Comparison of ENCODE assay signal across 8 mouse cellular contexts in the genomic region with DNA sequence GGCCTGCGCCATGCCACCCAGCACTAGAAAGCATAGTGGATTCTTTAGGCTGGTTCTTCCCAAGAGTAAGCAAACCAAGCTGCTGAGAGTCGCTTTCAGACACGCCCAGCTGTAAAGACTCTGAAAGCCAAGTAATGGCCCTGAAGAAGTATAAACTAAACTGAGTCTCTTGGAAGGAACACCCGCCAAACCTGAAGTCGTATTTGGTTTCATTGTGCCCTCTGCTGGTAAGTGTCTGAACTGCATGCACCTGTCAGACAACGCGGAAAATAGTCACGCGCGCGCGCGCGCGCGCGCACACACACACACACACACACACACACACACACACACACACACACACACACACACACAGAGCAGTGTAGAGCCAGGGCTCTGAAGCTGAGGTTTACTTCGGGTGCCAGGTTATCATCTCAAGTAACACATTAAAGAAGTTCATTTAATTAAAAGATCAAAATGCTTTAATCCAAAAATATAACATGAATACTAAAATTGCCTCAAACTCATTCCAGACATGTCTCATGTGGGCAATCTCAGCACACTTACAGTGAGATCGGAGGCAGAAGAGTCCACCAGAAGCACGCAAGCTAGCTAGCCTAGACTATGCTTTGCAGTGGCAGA. TPM values are rescaled to one million over a fixed set of nuclear protein-coding genes. Genes with fewer than 3 reads are reported as not detected.
A peak's percentile ranks its signal among the peaks of the same experiment; 100 is the strongest.
DNase-seq lines count a peak whose midpoint lies in the region; ATAC-seq and TF ChIP-seq lines count a peak whose summit lies in the region.

No protein-coding gene starts in this region.

- peak; percentile 79 for TF ChIP-seq CTCF in cerebellum, adult 2 months (IDR thresholded peaks at IDR 0.05; ENCODE audit: borderline replicate concordance, insufficient read depth, low read depth, low read length)

- intact Hi-C loops in heart, postnatal 25 days (cut with DNase I) = loop anchor here (1.0 to 5.0 kb wide), 3 partner anchors 154 to 1023 kb away; no protein-coding TSS in a partner anchor

- H3K9me3 ChIP-seq in intestine, embryonic 14.5 days (ENCODE audit: control insufficient read depth, low read length) = no peaks in the 10 kb centered on the region
- H3K9me3 ChIP-seq in limb, embryonic 11.5 days (ENCODE audit: control insufficient read depth, low read length) = no peaks in the 10 kb centered on the region
- no peaks in the 10 kb centered on the region for H3K9me3 ChIP-seq in midbrain, embryonic 16.5 days (replicated peaks; ENCODE audit: control insufficient read depth, low read length, poor library complexity, severe bottlenecking)

- H3K4me2 ChIP-seq in intestine, embryonic 14.5 days (ENCODE audit: low read length) = peak overlapping the region; percentile 5; the same call in 1 of the 2 replicates
- H3K4me2 ChIP-seq in limb, embryonic 11.5 days (ENCODE audit: low read depth, severe bottlenecking) = no peak overlapping the region
- peak overlapping the region; percentile 33; the same call in 1 of the 2 replicates for H3K4me2 ChIP-seq in midbrain, embryonic 16.5 days (ENCODE audit: low read length)

- H3K4me1 ChIP-seq in cerebellum, adult 2 months (ENCODE audit: control insufficient read depth, insufficient read depth, low read length) = peaks cover 3% of the 10 kb centered on the region; the same call in 1 of the 2 replicates
- peaks cover 9% of the 10 kb centered on the region; the same call in 1 of the 2 replicates for H3K4me1 ChIP-seq in intestine, embryonic 14.5 days (replicated peaks; ENCODE audit: control insufficient read depth, insufficient read depth, low read length)
- H3K4me1 ChIP-seq in limb, embryonic 11.5 days (ENCODE audit: control insufficient read depth, insufficient read depth, low read length) = peaks cover 4% of the 10 kb centered on the region
- H3K4me1 ChIP-seq in midbrain, embryonic 16.5 days (ENCODE audit: control insufficient read depth, insufficient read depth, low read length) = peaks cover 10% of the 10 kb centered on the region

- H3K27me3 ChIP-seq in cerebellum, adult 2 months (ENCODE audit: control insufficient read depth, insufficient read depth, low read length) = no peaks in the 10 kb centered on the region
- no peaks in the 10 kb centered on the region for H3K27me3 ChIP-seq in intestine, embryonic 14.5 days (replicated peaks; ENCODE audit: control insufficient read depth, insufficient read depth, low read length)
- H3K27me3 ChIP-seq in limb, embryonic 11.5 days (ENCODE audit: control insufficient read depth, insufficient read depth, low read length) = no peaks in the 10 kb centered on the region
- H3K27me3 ChIP-seq in midbrain, embryonic 16.5 days (ENCODE audit: control insufficient read depth, insufficient read depth, low read depth, low read length) = no peaks in the 10 kb centered on the region

- no peak for TF ChIP-seq POLR2A in cerebellum, adult 2 months (IDR thresholded peaks at IDR 0.05; ENCODE audit: borderline replicate concordance, insufficient read depth, low read length)

- H3K4me3 ChIP-seq in cerebellum, adult 2 months (replicated peaks; ENCODE audit: insufficient read depth, low read depth, low read length) = no peak overlapping the region
- no peak overlapping the region for H3K4me3 ChIP-seq in intestine, embryonic 14.5 days (ENCODE audit: low read depth, low read length)
- H3K4me3 ChIP-seq in limb, embryonic 11.5 days (ENCODE audit: low read depth, low read length) = no peak overlapping the region
- no peak overlapping the region for H3K4me3 ChIP-seq in midbrain, embryonic 16.5 days (ENCODE audit: low read depth, low read length)

- no peaks in the 10 kb centered on the region for H3K36me3 ChIP-seq in intestine, embryonic 14.5 days (ENCODE audit: control insufficient read depth, insufficient read depth, low read length)
- H3K36me3 ChIP-seq in limb, embryonic 11.5 days (ENCODE audit: control insufficient read depth, insufficient read depth, low read length) = no peaks in the 10 kb centered on the region
- no peaks in the 10 kb centered on the region for H3K36me3 ChIP-seq in midbrain, embryonic 16.5 days (ENCODE audit: control insufficient read depth, insufficient read depth, low read length)

- DNase-seq in heart, adult 11 months = peak; percentile 93
- DNase-seq in heart, postnatal 25 days (ENCODE audit: low spot score) = no peak
- peak; percentile 68 to 78 for DNase-seq in cerebellum, adult 2 months
- DNase-seq in frontal cortex, postnatal 36 days (ENCODE audit: low spot score in 2 of 2) = peak; percentile 84 to 86
- peak; percentile 89 for DNase-seq in intestine, embryonic 14.5 days (ENCODE audit: low spot score)
- DNase-seq in limb, embryonic 11.5 days (ENCODE audit: low spot score) = peak; percentile 85
- DNase-seq in spleen, postnatal 36 days (ENCODE audit: low spot score in 2 of 2) = peak; percentile 52 to 64

- no peak overlapping the region for H3K9ac ChIP-seq in intestine, embryonic 14.5 days (ENCODE audit: low read length)
- H3K9ac ChIP-seq in limb, embryonic 11.5 days (ENCODE audit: low read length) = no peak overlapping the region
- no peak overlapping the region for H3K9ac ChIP-seq in midbrain, embryonic 16.5 days (ENCODE audit: low read depth, low read length)

- peak; percentile 49; the same call in 1 of the 2 replicates for ATAC-seq in intestine, embryonic 14.5 days (replicated peaks; ENCODE audit: low FRiP score, low TSS enrichment, low read depth)
- no peak for ATAC-seq in limb, embryonic 11.5 days (ENCODE audit: insufficient number of reproducible peaks, low FRiP score, low TSS enrichment, low read depth)
- no peak for ATAC-seq in midbrain, embryonic 16.5 days

- WGBS in cerebellum, adult 2 months = 23% methylated on average over 13 of the region's 20 CpGs
- WGBS in intestine, embryonic 14.5 days = 10% methylated on average over 20 of the region's 20 CpGs
- 14% methylated on average over 20 of the region's 20 CpGs for WGBS in limb, embryonic 11.5 days
- WGBS in midbrain, embryonic 16.5 days = 13% methylated on average over 20 of the region's 20 CpGs

- no peak overlapping the region for H3K27ac ChIP-seq in cerebellum, adult 2 months (ENCODE audit: insufficient read depth, low read length)
- no peak overlapping the region for H3K27ac ChIP-seq in intestine, embryonic 14.5 days (ENCODE audit: low read depth)
- no peak overlapping the region for H3K27ac ChIP-seq in limb, embryonic 11.5 days (replicated peaks; ENCODE audit: low read depth, low read length)
- H3K27ac ChIP-seq in midbrain, embryonic 16.5 days (ENCODE audit: low read length) = no peak overlapping the region

RNA-seq across cellular contexts. Expression of a gene that starts 3.6 kb away (rescaled TPM):
- total RNA-seq in heart, postnatal 25 days (2021) = 100 to 1,000 TPM; 119 to 132 TPM
- polyA plus RNA-seq in cerebellum, adult 2 months (2012; rRNA removed) = 163 and 177 TPM in 2 replicates
- polyA plus RNA-seq in intestine, embryonic 14.5 days (2014; fragmentation: Nextera tagmentation; extraction: Ambion mirVana) = 242 and 273 TPM in 2 replicates
- polyA plus RNA-seq in limb, embryonic 11.5 days (2014; fragmentation: Nextera tagmentation; extraction: Ambion mirVana) = 410 and 413 TPM in 2 replicates
- 270 and 286 TPM in 2 replicates for polyA plus RNA-seq in midbrain, embryonic 16.5 days (2015; fragmentation: Nextera tagmentation; extraction: Ambion mirVana)

RNA-seq across cellular contexts. Expression of a gene that starts 53.1 kb away (rescaled TPM):
- total RNA-seq in heart, postnatal 25 days (2021) = 10 to 100 TPM in 1 of 2 experiments, 1 to 10 TPM in 1; 10.0 to 12.7 TPM
- 14.8 and 16.9 TPM in 2 replicates for polyA plus RNA-seq in cerebellum, adult 2 months (2012; rRNA removed)
- polyA plus RNA-seq in intestine, embryonic 14.5 days (2014; fragmentation: Nextera tagmentation; extraction: Ambion mirVana) = 13.7 and 14.4 TPM in 2 replicates
- polyA plus RNA-seq in limb, embryonic 11.5 days (2014; fragmentation: Nextera tagmentation; extraction: Ambion mirVana) = 12.8 and 15.2 TPM in 2 replicates
- 11.7 and 12.7 TPM in 2 replicates for polyA plus RNA-seq in midbrain, embryonic 16.5 days (2015; fragmentation: Nextera tagmentation; extraction: Ambion mirVana)
